ENCODE assay signal across 7 mouse cellular contexts in genomic region chr9:92456605-92457004, GRCm38 (mm10).
"Had no signal": no experiment of that assay in that cellular context is flagged by ENCODE, and none has a peak within 500 bp of the region (broad histone marks: within the 10 kb centered on the region; RNA-seq: fewer than 3 reads in every experiment).

No protein-coding gene starts in this region.

- H3K27me3 ChIP-seq: kidney, embryonic 15.5 days; limb, embryonic 12.5 days; liver, embryonic 15.5 days; midbrain, embryonic 13.5 days; neural tube, embryonic 15.5 days had no signal

- H3K27ac ChIP-seq: limb, embryonic 12.5 days; liver, embryonic 15.5 days; midbrain, embryonic 13.5 days; neural tube, embryonic 15.5 days had no signal

- H3K9me3 ChIP-seq: kidney, embryonic 15.5 days; limb, embryonic 12.5 days; liver, embryonic 15.5 days; midbrain, embryonic 13.5 days; neural tube, embryonic 15.5 days had no signal

- H3K36me3 ChIP-seq: kidney, embryonic 15.5 days; limb, embryonic 12.5 days; liver, embryonic 15.5 days; midbrain, embryonic 13.5 days; neural tube, embryonic 15.5 days had no signal

- H3K9ac ChIP-seq: kidney, embryonic 15.5 days; liver, embryonic 15.5 days; neural tube, embryonic 15.5 days had no signal

- DNase-seq: right cerebral cortex, postnatal 4 days; thymus, postnatal 36 days had no signal
